Mouse (Mus musculus) limb, embryonic 14.5 days (tissue): ENCODE results near the gene Wif1. TPM values are rescaled to one million over a fixed set of nuclear protein-coding genes. Genes with fewer than 3 reads are reported as not detected.

Source experiments
- ATAC-seq: fragments of 200-750 bp; cut with Nextera tagmentation; 2 replicates; pipeline ENCODE4 v1.8.0; 2017; ENCODE audit warnings: low read depth, moderate number of reproducible peaks, moderate TSS enrichment; ENCODE audit not compliant: low FRiP score
- DNase-seq: peaks from one replicate; pipeline ENCODE4 v3.0.0-alpha.2; 2015; ENCODE audit warnings: low spot score
- H3K27ac ChIP-seq: fragments of 300-500 bp; sonication (generic); replicated peaks from 2 replicates; pipeline ENCODE4 v1.5.1; 2014; ENCODE audit warnings: low read depth, mild to moderate bottlenecking, low read length, moderate library complexity, mixed read lengths
- H3K27me3 ChIP-seq: fragments of 300-500 bp; sonication (generic); 2 replicates; pipeline ENCODE4 v1.6.1; 2014; ENCODE audit warnings: low read length, mixed read lengths; ENCODE audit not compliant: control insufficient read depth, insufficient read depth
- H3K36me3 ChIP-seq: fragments of 300-500 bp; sonication (generic); 2 replicates; pipeline ENCODE4 v1.6.1; 2014; ENCODE audit warnings: mild to moderate bottlenecking, low read length, moderate library complexity, mixed read lengths; ENCODE audit not compliant: control insufficient read depth, insufficient read depth
- H3K4me1 ChIP-seq: fragments of 300-500 bp; sonication (generic); 2 replicates; pipeline ENCODE4 v1.6.1; 2014; ENCODE audit warnings: antibody characterized with exemption, low read length, mixed read lengths; ENCODE audit not compliant: control insufficient read depth, insufficient read depth
- H3K4me2 ChIP-seq: fragments of 300-500 bp; sonication (generic); replicated peaks from 2 replicates; pipeline ENCODE4 v1.6.1; 2014; ENCODE audit warnings: low read depth, mild to moderate bottlenecking, low read length, moderate library complexity; ENCODE audit not compliant: severe bottlenecking
- H3K4me3 ChIP-seq: fragments of 300-500 bp; sonication (generic); replicated peaks from 2 replicates; pipeline ENCODE4 v1.5.1; 2014; ENCODE audit warnings: low read length
- H3K9ac ChIP-seq: fragments of 300-500 bp; sonication (generic); 2 replicates; pipeline ENCODE4 v1.6.1; 2014; ENCODE audit warnings: mild to moderate bottlenecking, low read depth, low read length, moderate library complexity; ENCODE audit not compliant: severe bottlenecking
- H3K9me3 ChIP-seq: fragments of 300-500 bp; sonication (generic); 2 replicates; pipeline ENCODE4 v1.6.1; 2016; ENCODE audit warnings: low read length; ENCODE audit not compliant: control insufficient read depth
- POLR2A ChIP-seq: fragments of 200-500 bp; IDR thresholded peaks from 2 replicates; pipeline ENCODE4 v1.8.0; 2012; ENCODE audit warnings: inconsistent platforms, mild to moderate bottlenecking, moderate library complexity, borderline replicate concordance; ENCODE audit not compliant: insufficient read depth, insufficient read length; ENCODE audit errors: extremely low read depth
- WGBS: fragments of 180-500 bp; shearing (Covaris S2); extraction: QIAGEN DNeasy Blood & Tissue Kit; methylation state at CpG from one replicate; pipeline ENCODE4 v1.1.7; 2014; 5-methylcytosine and 5-hydroxymethylcytosine counted together
- polyA plus RNA-seq, 2 experiments: library from polyadenylated mRNA; depleted of rRNA in 1 of 2; stranded (reverse) in 1 of 2; unstranded in 1 of 2; fragments of >200 nt; fragmentation: Nextera tagmentation in 1 of 2; extraction: Ambion mirVana in 1 of 2; gene quantifications; 2 replicates each; pipeline versions ENCODE4 v1.2.1 to v1.2.3; 2012 to 2014

Wif1 gene
- polyA plus RNA-seq, 2 experiments = 54.3 to 75.1 TPM

GRCm38 (mm10) chr10:121089312-121089711, 55.6 kb downstream of the Wif1 start:
- no peak for TF ChIP-seq POLR2A
- no peak for ATAC-seq
- H3K36me3 ChIP-seq = peaks cover 6% of the 10 kb centered on the region; the same call in 1 of the 2 replicates
- peaks cover 6% of the 10 kb centered on the region; the same call in 1 of the 2 replicates for H3K4me1 ChIP-seq
- peak; percentile 31 for DNase-seq
- H3K27ac ChIP-seq = no peak overlapping the region
- H3K27me3 ChIP-seq = no peaks in the 10 kb centered on the region
- H3K9ac ChIP-seq = no peak overlapping the region
- H3K4me2 ChIP-seq = 0 out of 2 replicates have a peak overlapping the region, but pooled peaks have one; percentile 8
- no peaks in the 10 kb centered on the region for H3K9me3 ChIP-seq
- WGBS = 5% methylated on average over 6 of the region's 6 CpGs
- H3K4me3 ChIP-seq = no peak overlapping the region

GRCm38 (mm10) chr10:121090006-121090405, 56.2 kb downstream of the Wif1 start:
- Histone ChIP-seq H3K27ac (no peak overlapping the region), H3K9me3 (no peaks in the 10 kb centered on the region), H3K4me1 (peaks cover 6% of the 10 kb centered on the region; the same call in 1 of the 2 replicates), H3K4me3 (no peak overlapping the region), H3K27me3 (no peaks in the 10 kb centered on the region), H3K9ac (no peak overlapping the region), H3K36me3 (peaks cover 6% of the 10 kb centered on the region; the same call in 1 of the 2 replicates), H3K4me2 (no peak overlapping the region)
- no peak for TF ChIP-seq POLR2A
- ATAC-seq = no peak
- no peak for DNase-seq
- WGBS = 35% methylated on average over 8 of the region's 8 CpGs

- H3K4me1 ChIP-seq = peaks cover 13% of the 10 kb centered on the region; the same call in 1 of the 2 replicates
- no peak for TF ChIP-seq POLR2A
- no peaks in the 10 kb centered on the region for H3K27me3 ChIP-seq
- no peaks in the 10 kb centered on the region for H3K9me3 ChIP-seq
- H3K4me3 ChIP-seq = no peak overlapping the region
- WGBS = 68% methylated on average over 12 of the region's 12 CpGs
- no peak for ATAC-seq
- no peak overlapping the region for H3K4me2 ChIP-seq
- no peak overlapping the region for H3K27ac ChIP-seq
- H3K36me3 ChIP-seq = 0 out of 2 replicates have a peak, but pooled peaks cover 3% of the 10 kb centered on the region
- no peak overlapping the region for H3K9ac ChIP-seq
- DNase-seq = peak; percentile 22
Measured at GRCm38 (mm10) chr10:121095948-121096347, 62.2 kb downstream of the Wif1 start.

- TF ChIP-seq POLR2A = no peak
- no peaks in the 10 kb centered on the region for H3K27me3 ChIP-seq
- WGBS = 58% methylated on average over 12 of the region's 12 CpGs
- no peak for ATAC-seq
- no peak overlapping the region for H3K4me3 ChIP-seq
- DNase-seq = no peak
- H3K9ac ChIP-seq = no peak overlapping the region
- H3K27ac ChIP-seq = no peak overlapping the region
- 0 out of 2 replicates have a peak, but pooled peaks cover under 1% of the 10 kb centered on the region for H3K9me3 ChIP-seq
- H3K4me2 ChIP-seq = no peak overlapping the region
- H3K4me1 ChIP-seq = peaks cover 13% of the 10 kb centered on the region; the same call in 1 of the 2 replicates
- H3K36me3 ChIP-seq = 0 out of 2 replicates have a peak, but pooled peaks cover 3% of the 10 kb centered on the region
Measured at GRCm38 (mm10) chr10:121098263-121098662, 64.5 kb downstream of the Wif1 start.

- H3K36me3 ChIP-seq = no peaks in the 10 kb centered on the region
- TF ChIP-seq POLR2A = no peak
- ATAC-seq (no peak), DNase-seq (peak; percentile 28)
- H3K4me1 ChIP-seq = peaks cover 13% of the 10 kb centered on the region; the same call in 1 of the 2 replicates
- 9% methylated on average over 11 of the region's 11 CpGs for WGBS
- H3K9ac ChIP-seq = no peak overlapping the region
- peaks cover 6% of the 10 kb centered on the region; the same call in 1 of the 2 replicates for H3K9me3 ChIP-seq
- no peak overlapping the region for H3K4me2 ChIP-seq
- H3K4me3 ChIP-seq = no peak overlapping the region
- H3K27ac ChIP-seq = no peak overlapping the region
- no peaks in the 10 kb centered on the region for H3K27me3 ChIP-seq
Measured at GRCm38 (mm10) chr10:121099658-121100057, 65.9 kb downstream of the Wif1 start.
